Mouse (Mus musculus) midbrain, embryonic 15.5 days (tissue): ENCODE data around the gene Ifit1. TPM values are rescaled to one million over a fixed set of nuclear protein-coding genes. Genes with fewer than 3 reads are reported as not detected.
A peak's percentile ranks its signal among the peaks of the same experiment; 100 is the strongest.

ENCODE experiments used
- ATAC-seq: fragments of 200-750 bp; cut with Nextera tagmentation; replicated peaks from 2 replicates; pipeline ENCODE4 v1.8.0; 2017; ENCODE audit warnings: moderate TSS enrichment
- H3K27ac ChIP-seq: fragments of 300-500 bp; sonication (generic); 2 replicates; pipeline ENCODE4 v1.5.1; 2015; ENCODE audit warnings: mild to moderate bottlenecking, inconsistent platforms
- H3K27me3 ChIP-seq: fragments of 300-500 bp; sonication (generic); replicated peaks from 2 replicates; pipeline ENCODE4 v1.6.1; 2015; ENCODE audit warnings: inconsistent platforms
- H3K36me3 ChIP-seq: fragments of 300-500 bp; sonication (generic); replicated peaks from 2 replicates; pipeline ENCODE4 v1.6.1; 2015; ENCODE audit warnings: inconsistent platforms
- H3K4me1 ChIP-seq: fragments of 300-500 bp; sonication (generic); 2 replicates; pipeline ENCODE4 v1.6.1; 2015; ENCODE audit warnings: inconsistent platforms
- H3K4me2 ChIP-seq: fragments of 300-500 bp; sonication (generic); 2 replicates; pipeline ENCODE4 v1.6.1; 2015; ENCODE audit warnings: inconsistent platforms, mild to moderate bottlenecking, moderate library complexity
- H3K4me3 ChIP-seq: fragments of 300-500 bp; sonication (generic); 2 replicates; pipeline ENCODE4 v1.5.1; 2015; ENCODE audit warnings: mild to moderate bottlenecking, inconsistent platforms
- H3K9ac ChIP-seq: fragments of 300-500 bp; sonication (generic); 2 replicates; pipeline ENCODE4 v1.6.1; 2015; ENCODE audit warnings: mild to moderate bottlenecking, inconsistent platforms
- H3K9me3 ChIP-seq: fragments of 300-500 bp; sonication (generic); 2 replicates; pipeline ENCODE4 v1.6.1; 2016; ENCODE audit warnings: inconsistent platforms
- WGBS: fragments of 180-500 bp; shearing (Covaris S2); methylation state at CpG from one replicate; pipeline ENCODE4 v1.1.7; 2015; ENCODE audit warnings: mixed read lengths; 5-methylcytosine and 5-hydroxymethylcytosine counted together
- polyA plus RNA-seq: library from polyadenylated mRNA; unstranded; fragments of >200 nt; fragmentation: Nextera tagmentation; extraction: Ambion mirVana; gene quantifications from 2 replicates; pipeline ENCODE4 v1.2.1, GENCODE M21; 2015

Gene Ifit1
- polyA plus RNA-seq, 1 experiment from 2014 or later, result 0.46 TPM

DNA sequence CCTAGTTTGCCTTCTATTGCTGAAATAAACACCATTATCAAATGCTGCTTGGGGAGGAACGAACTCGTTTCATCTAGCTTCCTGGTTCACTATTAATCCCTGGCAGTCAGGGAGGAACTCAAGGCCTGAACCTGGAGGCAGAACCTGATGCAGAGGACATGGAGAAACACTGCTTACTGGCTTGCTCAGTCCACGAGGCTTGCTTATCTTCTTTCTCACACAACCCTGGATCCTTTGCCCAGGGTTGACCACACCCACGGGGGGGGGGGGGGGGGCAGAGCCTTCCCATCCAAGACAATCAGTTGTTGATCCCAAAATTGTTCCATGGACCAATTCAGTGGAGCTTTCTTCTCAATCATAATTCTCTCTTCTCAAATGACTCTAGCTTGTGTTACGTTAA, 22.1 kb downstream of the Ifit1 start:
- no peak overlapping the region for H3K9ac ChIP-seq
- H3K9me3 ChIP-seq, result no peaks in the 10 kb centered on the region
- no peak for ATAC-seq

GRCm38 (mm10) chr19:34666127-34666526, 25.5 kb downstream of the Ifit1 start:
- Histone ChIP-seq H3K9me3 (no peaks in the 10 kb centered on the region), H3K4me2 (no peak overlapping the region), H3K27ac (no peak overlapping the region), H3K4me3 (no peak overlapping the region), H3K36me3 (no peaks in the 10 kb centered on the region), H3K4me1 (no peaks in the 10 kb centered on the region), H3K27me3 (no peaks in the 10 kb centered on the region), H3K9ac (no peak overlapping the region)
- 2% methylated on average over 5 of the region's 5 CpGs for WGBS
- ATAC-seq, result no peak

More for the DNA sequence above, 22.1 kb downstream of the Ifit1 start:
- H3K27me3 ChIP-seq, result no peaks in the 10 kb centered on the region
- H3K4me1 ChIP-seq, result no peaks in the 10 kb centered on the region
- WGBS, result 52% methylated on average over 5 of the region's 5 CpGs
- H3K27ac ChIP-seq, result no peak overlapping the region
- no peak overlapping the region for H3K4me3 ChIP-seq
- no peaks in the 10 kb centered on the region for H3K36me3 ChIP-seq
- peak overlapping the region; percentile 49 for H3K4me2 ChIP-seq

GRCm38 (mm10) chr19:34673476-34673875, 32.8 kb downstream of the Ifit1 start:
- Histone ChIP-seq H3K9me3 (no peaks in the 10 kb centered on the region), H3K4me1 (no peaks in the 10 kb centered on the region), H3K27ac (no peak overlapping the region), H3K27me3 (no peaks in the 10 kb centered on the region), H3K36me3 (no peaks in the 10 kb centered on the region), H3K9ac (no peak overlapping the region), H3K4me2 (no peak overlapping the region), H3K4me3 (no peak overlapping the region)
- ATAC-seq, result no peak
- WGBS, result 63% methylated on average over 7 of the region's 7 CpGs

GRCm38 (mm10) chr19:34678428-34678827, 37.8 kb downstream of the Ifit1 start:
- Histone ChIP-seq H3K9ac (no peak overlapping the region), H3K36me3 (no peaks in the 10 kb centered on the region), H3K9me3 (no peaks in the 10 kb centered on the region), H3K4me3 (no peak overlapping the region), H3K4me2 (no peak overlapping the region), H3K27ac (no peak overlapping the region), H3K4me1 (no peaks in the 10 kb centered on the region), H3K27me3 (no peaks in the 10 kb centered on the region)
- no peak for ATAC-seq
- WGBS, result 93% methylated on average over 4 of the region's 4 CpGs

DNA sequence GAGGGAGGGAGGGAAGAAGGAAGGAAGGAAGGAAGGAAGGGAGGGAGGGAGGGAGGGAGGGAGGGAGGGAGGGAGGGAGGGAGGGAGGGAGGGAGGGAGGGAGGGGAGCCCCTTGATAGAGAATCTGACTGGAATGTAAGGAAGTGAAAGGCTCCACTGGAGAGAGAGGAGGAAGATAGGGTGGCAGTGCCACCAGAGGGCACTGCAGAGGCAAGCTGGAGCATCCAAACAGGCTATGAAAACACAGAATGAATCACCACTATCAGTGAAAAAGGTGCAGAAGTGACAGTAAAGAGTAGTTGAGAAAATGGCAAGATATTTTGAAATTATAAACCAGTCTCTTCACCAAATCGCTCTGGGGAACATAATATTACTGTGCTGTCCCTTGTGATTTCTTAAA, 44.2 kb downstream of the Ifit1 start:
- Histone ChIP-seq H3K36me3 (no peaks in the 10 kb centered on the region), H3K4me1 (no peaks in the 10 kb centered on the region), H3K9ac (no peak overlapping the region), H3K4me2 (no peak overlapping the region), H3K4me3 (no peak overlapping the region), H3K27ac (no peak overlapping the region), H3K9me3 (no peaks in the 10 kb centered on the region), H3K27me3 (no peaks in the 10 kb centered on the region)
- WGBS, result 56% methylated on average over 1 of the region's 1 CpGs
- no peak for ATAC-seq

GRCm38 (mm10) chr19:34685530-34685929, 44.9 kb downstream of the Ifit1 start:
- Histone ChIP-seq H3K27ac (no peak overlapping the region), H3K9me3 (no peaks in the 10 kb centered on the region), H3K36me3 (no peaks in the 10 kb centered on the region), H3K4me1 (no peaks in the 10 kb centered on the region), H3K27me3 (no peaks in the 10 kb centered on the region), H3K4me3 (no peak overlapping the region), H3K9ac (no peak overlapping the region), H3K4me2 (no peak overlapping the region)
- WGBS, result 89% methylated on average over 1 of the region's 1 CpGs
- no peak for ATAC-seq

GRCm38 (mm10) chr19:34691402-34691801, 50.7 kb downstream of the Ifit1 start:
- no peaks in the 10 kb centered on the region for H3K4me1 ChIP-seq
- H3K4me3 ChIP-seq, result no peak overlapping the region
- no peak overlapping the region for H3K4me2 ChIP-seq
- no peak for ATAC-seq
- H3K9me3 ChIP-seq, result no peaks in the 10 kb centered on the region
- no peak overlapping the region for H3K27ac ChIP-seq
- no peak overlapping the region for H3K9ac ChIP-seq
- no peaks in the 10 kb centered on the region for H3K27me3 ChIP-seq
- no peaks in the 10 kb centered on the region for H3K36me3 ChIP-seq
- 85% methylated on average over 6 of the region's 6 CpGs for WGBS

DNA sequence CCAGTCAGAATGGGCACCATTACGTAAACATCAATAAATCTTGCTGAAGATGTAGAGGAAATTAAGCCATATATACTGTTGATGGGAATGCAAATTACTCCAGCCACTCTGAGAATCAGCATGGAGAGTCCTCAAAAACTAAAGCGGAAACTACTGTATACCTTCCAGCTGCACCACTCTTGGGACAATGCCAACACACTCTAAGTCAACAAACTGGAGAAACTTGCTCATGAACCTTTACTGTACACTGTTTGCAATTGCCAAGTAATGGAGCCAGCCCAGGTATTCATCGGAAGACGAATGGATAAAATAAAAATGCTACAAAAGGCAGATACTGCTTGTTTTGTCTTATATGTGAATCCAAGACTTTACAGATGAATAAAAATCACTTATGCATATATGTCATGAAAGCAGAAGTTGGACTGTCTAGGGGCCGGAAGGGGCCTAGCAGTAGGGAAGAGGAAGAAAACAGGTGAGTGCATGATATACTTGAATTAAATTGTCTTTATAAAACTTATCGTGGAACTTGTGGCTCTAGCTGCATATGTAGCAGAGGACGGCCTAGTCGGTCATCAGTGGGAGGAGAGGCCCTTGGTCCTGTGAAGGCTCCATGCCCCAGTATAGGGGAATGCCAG, 55.8 kb downstream of the Ifit1 start:
- 92% methylated on average over 8 of the region's 8 CpGs for WGBS
- Histone ChIP-seq H3K4me2 (no peak overlapping the region), H3K27ac (no peak overlapping the region), H3K9ac (no peak overlapping the region), H3K9me3 (no peaks in the 10 kb centered on the region), H3K27me3 (no peaks in the 10 kb centered on the region), H3K4me3 (no peak overlapping the region), H3K4me1 (no peaks in the 10 kb centered on the region), H3K36me3 (no peaks in the 10 kb centered on the region)
- no peak for ATAC-seq

DNA sequence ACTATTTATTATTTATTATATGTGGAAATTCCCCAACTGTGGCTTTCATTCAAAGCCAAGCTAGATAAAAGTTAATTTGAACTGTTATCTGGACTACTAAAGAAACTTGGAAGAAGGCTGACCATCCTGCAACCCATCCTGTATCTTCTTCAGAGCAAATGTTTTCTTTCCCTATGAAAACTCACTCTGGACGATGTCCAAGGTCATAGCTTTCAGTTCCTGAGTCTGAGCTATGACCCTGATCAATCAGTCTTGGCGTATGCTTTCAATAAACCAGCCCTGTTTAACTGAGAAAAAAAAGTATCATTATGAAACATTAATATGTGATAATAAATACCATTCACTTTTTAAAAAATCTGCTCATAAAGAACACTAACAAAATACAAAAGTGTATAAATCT, 56.8 kb downstream of the Ifit1 start:
- H3K27ac ChIP-seq, result no peak overlapping the region
- no peaks in the 10 kb centered on the region for H3K4me1 ChIP-seq
- ATAC-seq, result no peak
- no peak overlapping the region for H3K9ac ChIP-seq
- H3K36me3 ChIP-seq, result no peaks in the 10 kb centered on the region
- H3K4me3 ChIP-seq, result no peak overlapping the region
- H3K4me2 ChIP-seq, result no peak overlapping the region
- H3K9me3 ChIP-seq, result no peaks in the 10 kb centered on the region
- WGBS, result 80% methylated on average over 2 of the region's 2 CpGs
- no peaks in the 10 kb centered on the region for H3K27me3 ChIP-seq

DNA sequence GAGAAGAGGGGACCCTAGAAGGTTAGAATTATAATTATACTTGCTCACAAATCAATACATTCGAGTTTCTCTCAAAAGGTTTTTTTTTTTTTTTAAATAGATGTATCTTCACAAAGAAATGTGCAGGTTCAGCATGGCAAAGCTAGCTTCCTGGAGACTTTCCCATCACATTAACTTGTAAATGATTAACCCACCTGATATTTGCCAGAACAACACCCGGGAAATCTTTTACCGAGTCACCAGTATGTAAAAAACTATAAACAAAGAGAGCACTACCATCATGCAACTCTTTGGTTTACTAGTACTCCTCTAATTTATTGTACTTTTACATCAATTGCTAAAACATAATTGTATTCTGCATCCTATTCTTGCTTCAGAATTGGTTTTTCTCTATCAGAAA, 57.8 kb downstream of the Ifit1 start:
- ATAC-seq, result no peak
- no peak overlapping the region for H3K27ac ChIP-seq
- no peak overlapping the region for H3K4me3 ChIP-seq
- H3K4me1 ChIP-seq, result no peaks in the 10 kb centered on the region
- H3K9ac ChIP-seq, result no peak overlapping the region
- H3K9me3 ChIP-seq, result no peaks in the 10 kb centered on the region
- no peak overlapping the region for H3K4me2 ChIP-seq
- 91% methylated on average over 3 of the region's 3 CpGs for WGBS
- H3K36me3 ChIP-seq, result no peaks in the 10 kb centered on the region
- no peaks in the 10 kb centered on the region for H3K27me3 ChIP-seq

DNA sequence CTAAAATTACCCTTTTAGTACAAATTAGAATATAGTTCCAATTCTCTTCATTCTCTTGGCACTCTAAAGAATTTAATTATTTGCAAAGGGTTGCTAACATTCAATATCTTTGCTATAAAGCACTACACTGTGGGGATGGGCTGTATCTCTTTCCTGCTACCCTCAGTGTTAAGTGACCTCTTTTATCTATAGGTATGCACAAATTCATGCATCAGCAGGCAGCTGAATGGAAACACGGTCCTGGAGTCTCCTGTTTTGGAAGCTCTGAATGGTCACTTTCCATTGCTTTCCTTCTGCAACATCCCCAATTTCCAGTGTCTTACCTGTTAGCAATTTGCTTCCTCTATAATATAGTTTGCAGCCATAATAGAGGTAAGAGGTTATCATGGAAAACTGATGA, 58.2 kb downstream of the Ifit1 start:
- WGBS, result 49% methylated on average over 1 of the region's 1 CpGs

DNA sequence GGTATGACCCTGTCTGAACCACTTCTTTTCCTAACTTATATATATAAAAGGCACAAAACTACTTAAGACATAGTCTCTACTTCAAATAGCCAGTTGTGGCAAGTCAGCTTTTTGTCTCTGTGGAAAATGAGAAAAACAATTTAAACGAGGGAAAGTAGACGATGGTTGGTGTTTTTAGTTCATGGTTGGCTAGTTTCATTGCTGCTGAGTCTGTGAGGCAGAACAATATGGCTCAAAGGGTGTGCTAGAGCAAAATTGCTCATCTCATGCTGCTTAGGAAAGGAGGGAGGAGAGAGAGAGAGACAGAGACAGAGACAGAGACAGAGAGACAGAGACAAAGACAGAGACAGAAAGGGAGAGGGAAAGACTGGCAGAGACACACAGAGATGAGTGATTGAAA, 58.6 kb downstream of the Ifit1 start:
- Histone ChIP-seq H3K27ac (no peak overlapping the region), H3K9me3 (no peaks in the 10 kb centered on the region), H3K36me3 (no peaks in the 10 kb centered on the region), H3K4me2 (no peak overlapping the region), H3K27me3 (no peaks in the 10 kb centered on the region), H3K4me3 (no peak overlapping the region), H3K4me1 (no peaks in the 10 kb centered on the region), H3K9ac (no peak overlapping the region)
- no peak for ATAC-seq
- 57% methylated on average over 2 of the region's 2 CpGs for whole genome bisulfite sequencing

More for the DNA sequence above, 58.2 kb downstream of the Ifit1 start:
- no peak overlapping the region for H3K9ac ChIP-seq
- H3K27ac ChIP-seq, result no peak overlapping the region
- H3K4me1 ChIP-seq, result no peaks in the 10 kb centered on the region
- H3K9me3 ChIP-seq, result no peaks in the 10 kb centered on the region
- H3K4me3 ChIP-seq, result no peak overlapping the region
- ATAC-seq, result no peak
- H3K36me3 ChIP-seq, result no peaks in the 10 kb centered on the region
- no peaks in the 10 kb centered on the region for H3K27me3 ChIP-seq
- no peak overlapping the region for H3K4me2 ChIP-seq
